Mouse (Mus musculus) kidney, embryonic 14.5 days (tissue): ENCODE data around the gene Tmem132b. TPM values are rescaled to one million over a fixed set of nuclear protein-coding genes. Genes with fewer than 3 reads are reported as not detected.

Source experiments
- ATAC-seq: fragments of 200-750 bp; cut with Nextera tagmentation; 2 replicates; pipeline ENCODE4 v1.8.0; 2017; ENCODE audit warnings: moderate number of reproducible peaks, mild to moderate bottlenecking, moderate TSS enrichment, moderate library complexity; ENCODE audit not compliant: low FRiP score, low TSS enrichment
- H3K27ac ChIP-seq: fragments of 300-500 bp; sonication (generic); 2 replicates; pipeline ENCODE4 v1.5.1; 2014; ENCODE audit warnings: low read depth, mild to moderate bottlenecking, low read length, moderate library complexity, mixed read lengths
- H3K27me3 ChIP-seq: fragments of 300-500 bp; sonication (generic); 2 replicates; pipeline ENCODE4 v1.6.1; 2014; ENCODE audit warnings: mild to moderate bottlenecking, low read length; ENCODE audit not compliant: control insufficient read depth, insufficient read depth
- H3K36me3 ChIP-seq: fragments of 300-500 bp; sonication (generic); 2 replicates; pipeline ENCODE4 v1.6.1; 2014; ENCODE audit warnings: low read length, mixed read lengths; ENCODE audit not compliant: control insufficient read depth, insufficient read depth
- H3K4me1 ChIP-seq: fragments of 300-500 bp; sonication (generic); 2 replicates; pipeline ENCODE4 v1.6.1; 2014; ENCODE audit warnings: low read length, mixed read lengths; ENCODE audit not compliant: control insufficient read depth, insufficient read depth
- H3K4me2 ChIP-seq: fragments of 300-500 bp; sonication (generic); replicated peaks from 2 replicates; pipeline ENCODE4 v1.6.1; 2014; ENCODE audit warnings: low read depth, mild to moderate bottlenecking, low read length
- H3K4me3 ChIP-seq: fragments of 300-500 bp; sonication (generic); 2 replicates; pipeline ENCODE4 v1.5.1; 2014; ENCODE audit warnings: mild to moderate bottlenecking, low read length
- H3K9ac ChIP-seq: fragments of 300-500 bp; sonication (generic); 2 replicates; pipeline ENCODE4 v1.6.1; 2014; ENCODE audit warnings: low read depth, mild to moderate bottlenecking, low read length, moderate library complexity
- H3K9me3 ChIP-seq: fragments of 300-500 bp; sonication (generic); 2 replicates; pipeline ENCODE4 v1.6.1; 2016; ENCODE audit warnings: low read length; ENCODE audit not compliant: control insufficient read depth
- WGBS: fragments of 180-500 bp; shearing (Covaris S2); extraction: QIAGEN DNeasy Blood & Tissue Kit; methylation state at CpG from one replicate; pipeline ENCODE4 v1.1.7; 2014; 5-methylcytosine and 5-hydroxymethylcytosine counted together
- polyA plus RNA-seq: library from polyadenylated mRNA; unstranded; fragments of >200 nt; fragmentation: Nextera tagmentation; extraction: Ambion mirVana; gene quantifications from 2 replicates; pipeline ENCODE4 v1.2.1, GENCODE M21; 2014

Gene Tmem132b
- polyA plus RNA-seq, 1 experiment from 2014 or later: 0.46 TPM

DNA sequence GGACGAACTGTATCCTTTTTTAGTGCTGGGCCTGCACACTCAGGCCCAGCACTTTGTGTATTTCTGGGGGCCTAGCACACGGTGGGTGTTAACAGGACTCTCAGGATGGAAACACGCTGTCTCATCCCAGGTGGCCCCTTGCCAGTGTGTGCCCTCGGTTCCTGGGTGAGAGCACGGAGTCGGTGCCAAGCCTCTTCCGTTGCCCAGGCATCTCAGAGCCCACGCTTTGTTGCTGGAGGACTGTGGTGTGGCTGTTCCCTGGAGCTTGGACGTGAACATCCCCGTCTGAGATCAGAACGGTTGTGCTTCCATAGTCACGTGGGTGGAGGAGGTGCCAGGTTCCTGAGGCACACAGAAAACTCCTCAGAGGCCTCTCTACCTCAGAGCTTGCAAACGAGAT is 47.1 kb downstream of the Tmem132b start:
- Histone ChIP-seq H3K9me3 (no peaks in the 10 kb centered on the region), H3K4me1 (no peaks in the 10 kb centered on the region), H3K36me3 (no peaks in the 10 kb centered on the region), H3K4me3 (no peak overlapping the region), H3K4me2 (no peak overlapping the region), H3K27ac (no peak overlapping the region), H3K27me3 (no peaks in the 10 kb centered on the region), H3K9ac (no peak overlapping the region)
- WGBS: 81% methylated on average over 13 of the region's 13 CpGs
- no peak for ATAC-seq

- H3K4me1 ChIP-seq: no peaks in the 10 kb centered on the region
- no peak overlapping the region for H3K9ac ChIP-seq
- no peak overlapping the region for H3K27ac ChIP-seq
- no peaks in the 10 kb centered on the region for H3K9me3 ChIP-seq
- H3K4me2 ChIP-seq: no peak overlapping the region
- no peak for ATAC-seq
- WGBS: 47% methylated on average over 4 of the region's 4 CpGs
- H3K4me3 ChIP-seq: no peak overlapping the region
- H3K36me3 ChIP-seq: no peaks in the 10 kb centered on the region
- H3K27me3 ChIP-seq: no peaks in the 10 kb centered on the region
These were observed 47.6 kb downstream of the Tmem132b start for GRCm38 (mm10) chr5:125579153-125579552.

DNA sequence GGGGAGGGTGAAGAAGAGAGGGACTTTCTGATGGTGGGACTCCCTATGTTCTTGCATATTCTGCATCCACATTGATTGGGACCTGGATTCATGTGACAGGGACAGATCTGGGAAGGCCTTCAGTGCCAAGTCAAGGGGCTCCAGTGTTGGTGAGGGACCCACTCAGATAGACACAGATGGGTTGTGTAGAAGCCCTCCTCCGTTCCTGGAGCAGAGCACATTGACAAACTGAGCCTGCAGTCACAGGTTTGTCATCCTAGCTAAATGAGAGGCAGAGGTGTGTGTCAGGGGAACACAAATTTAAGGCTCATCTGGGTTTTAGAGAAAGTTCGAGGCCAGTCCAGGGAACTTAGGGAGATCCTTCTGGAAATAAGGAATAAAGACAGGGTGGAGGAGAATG is 51.7 kb downstream of the Tmem132b start:
- no peak overlapping the region for H3K4me3 ChIP-seq
- H3K36me3 ChIP-seq: no peaks in the 10 kb centered on the region
- no peak overlapping the region for H3K27ac ChIP-seq
- WGBS: 88% methylated on average over 2 of the region's 2 CpGs
- H3K27me3 ChIP-seq: no peaks in the 10 kb centered on the region
- H3K4me1 ChIP-seq: no peaks in the 10 kb centered on the region
- H3K9me3 ChIP-seq: no peaks in the 10 kb centered on the region
- H3K9ac ChIP-seq: no peak overlapping the region
- no peak for ATAC-seq
- no peak overlapping the region for H3K4me2 ChIP-seq

DNA sequence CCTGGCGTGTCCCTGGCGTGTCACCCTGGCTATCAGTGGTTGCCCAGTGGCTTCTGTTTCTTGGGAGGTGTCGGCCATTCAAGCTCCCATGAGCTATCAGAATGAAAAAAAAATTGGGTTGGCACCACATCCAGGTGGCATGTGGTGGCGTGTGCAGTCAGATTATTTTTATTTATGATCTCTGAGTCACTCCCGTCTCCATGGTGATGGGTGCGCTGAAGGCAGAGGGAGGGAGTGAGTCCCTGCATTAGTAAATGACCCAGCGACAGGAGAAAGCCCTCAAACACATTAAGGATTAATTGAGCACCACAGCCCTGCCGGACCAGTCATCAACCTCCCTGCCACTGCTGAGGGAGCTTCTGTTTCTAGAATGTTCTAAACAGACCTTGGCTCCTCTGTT is 52.3 kb downstream of the Tmem132b start:
- H3K27me3 ChIP-seq: no peaks in the 10 kb centered on the region
- ATAC-seq: no peak
- H3K4me1 ChIP-seq: no peaks in the 10 kb centered on the region
- no peak overlapping the region for H3K4me2 ChIP-seq
- H3K4me3 ChIP-seq: no peak overlapping the region
- 55% methylated on average over 8 of the region's 8 CpGs for WGBS
- no peaks in the 10 kb centered on the region for H3K9me3 ChIP-seq
- no peaks in the 10 kb centered on the region for H3K36me3 ChIP-seq
- H3K27ac ChIP-seq: no peak overlapping the region
- no peak overlapping the region for H3K9ac ChIP-seq

- Histone ChIP-seq H3K4me1 (0 out of 2 replicates have a peak, but pooled peaks cover 6% of the 10 kb centered on the region), H3K9me3 (no peaks in the 10 kb centered on the region), H3K36me3 (no peaks in the 10 kb centered on the region), H3K27me3 (peaks cover 3% of the 10 kb centered on the region; the same call in 1 of the 2 replicates), H3K4me2 (no peak overlapping the region), H3K9ac (no peak overlapping the region), H3K4me3 (no peak overlapping the region), H3K27ac (no peak overlapping the region)
- WGBS: 86% methylated on average over 5 of the region's 5 CpGs
- ATAC-seq: no peak
These were observed 53.6 kb downstream of the Tmem132b start for GRCm38 (mm10) chr5:125585211-125585610.

GRCm38 (mm10) chr5:125588203-125588602 is 56.6 kb downstream of the Tmem132b start:
- H3K9me3 ChIP-seq: no peaks in the 10 kb centered on the region
- H3K4me1 ChIP-seq: 0 out of 2 replicates have a peak, but pooled peaks cover 6% of the 10 kb centered on the region
- H3K9ac ChIP-seq: no peak overlapping the region
- H3K27me3 ChIP-seq: peaks cover 3% of the 10 kb centered on the region; the same call in 1 of the 2 replicates
- no peak overlapping the region for H3K4me2 ChIP-seq
- 67% methylated on average over 7 of the region's 7 CpGs for WGBS
- no peak overlapping the region for H3K4me3 ChIP-seq
- no peaks in the 10 kb centered on the region for H3K36me3 ChIP-seq
- H3K27ac ChIP-seq: no peak overlapping the region
- no peak for ATAC-seq

GRCm38 (mm10) chr5:125588876-125589667 is 57.5 kb downstream of the Tmem132b start:
- Histone ChIP-seq H3K4me1 (0 out of 2 replicates have a peak, but pooled peaks cover 6% of the 10 kb centered on the region), H3K27me3 (peaks cover 3% of the 10 kb centered on the region; the same call in 1 of the 2 replicates), H3K9me3 (no peaks in the 10 kb centered on the region), H3K36me3 (no peaks in the 10 kb centered on the region), H3K4me3 (peak overlapping the region; percentile 33), H3K9ac (peak overlapping the region; percentile 14), H3K27ac (no peak overlapping the region), H3K4me2 (peak overlapping the region; percentile 55)
- 6% methylated on average over 18 of the region's 18 CpGs for WGBS
- peak; percentile 81 for ATAC-seq

- 78% methylated on average over 10 of the region's 10 CpGs for WGBS
- no peaks in the 10 kb centered on the region for H3K27me3 ChIP-seq
- no peak for ATAC-seq
- no peaks in the 10 kb centered on the region for H3K9me3 ChIP-seq
- no peak overlapping the region for H3K4me2 ChIP-seq
- H3K9ac ChIP-seq: no peak overlapping the region
- no peaks in the 10 kb centered on the region for H3K4me1 ChIP-seq
- H3K36me3 ChIP-seq: no peaks in the 10 kb centered on the region
- H3K4me3 ChIP-seq: no peak overlapping the region
- H3K27ac ChIP-seq: no peak overlapping the region
These were observed 66.5 kb downstream of the Tmem132b start for GRCm38 (mm10) chr5:125598056-125598455.

DNA sequence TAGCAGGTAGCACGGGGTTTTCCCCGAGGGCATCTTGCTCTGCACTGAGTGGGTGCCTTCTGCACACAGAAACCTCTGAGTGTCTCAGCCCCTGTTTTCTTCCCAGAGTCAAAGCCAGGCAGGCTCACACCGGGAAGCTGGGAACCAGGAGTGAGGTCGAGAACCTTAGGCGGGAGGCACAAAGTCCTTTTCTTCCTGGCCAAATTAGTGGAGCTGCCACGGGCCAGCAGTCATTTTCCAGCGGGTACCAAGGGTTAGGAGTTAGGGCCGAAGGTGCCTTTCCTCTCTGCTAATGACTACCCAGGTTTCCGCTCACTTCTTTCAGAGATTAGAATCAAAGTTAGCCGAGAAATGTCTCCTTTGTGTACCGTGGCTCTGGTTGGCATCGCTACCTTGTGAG is 75.6 kb downstream of the Tmem132b start:
- H3K4me3 ChIP-seq: no peak overlapping the region
- no peak overlapping the region for H3K9ac ChIP-seq
- H3K36me3 ChIP-seq: no peaks in the 10 kb centered on the region
- ATAC-seq: no peak
- H3K27me3 ChIP-seq: no peaks in the 10 kb centered on the region
- H3K27ac ChIP-seq: no peak overlapping the region
- peaks cover 5% of the 10 kb centered on the region; the same call in 1 of the 2 replicates for H3K9me3 ChIP-seq
- no peak overlapping the region for H3K4me2 ChIP-seq
- whole genome bisulfite sequencing: 70% methylated on average over 12 of the region's 12 CpGs
- no peaks in the 10 kb centered on the region for H3K4me1 ChIP-seq
